Mouse (Mus musculus): ENCODE results near the gene Pitpnm2.

DNA sequence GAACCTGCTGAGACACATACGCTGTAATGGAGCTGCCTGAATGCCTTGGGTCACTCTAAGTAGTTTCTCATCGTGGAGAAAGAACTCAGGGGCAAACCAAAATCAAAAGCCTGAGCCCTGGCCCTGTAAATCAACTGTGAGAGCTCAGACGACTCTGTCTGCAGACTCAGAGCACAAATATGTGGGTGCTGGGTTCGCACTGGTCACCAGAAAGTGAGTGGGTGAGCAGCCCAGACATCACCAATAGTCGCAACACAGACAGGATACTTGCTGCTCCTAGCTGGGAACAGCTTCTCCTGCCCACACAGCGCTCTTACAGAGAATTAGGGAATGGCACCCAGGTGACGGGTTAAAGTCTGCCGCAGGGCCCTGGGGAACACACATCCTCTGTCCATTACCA, 4.0 kb upstream of the Pitpnm2 start:
- TF ChIP-seq CTCF (IDR thresholded peaks at IDR 0.05; ENCODE audit: extremely low read depth, insufficient read depth, low read length) (no peak), POLR2A (IDR thresholded peaks at IDR 0.05; ENCODE audit: extremely low read depth, insufficient read depth, low read length) (no peak)

Measured in cortical plate, adult 2 months (tissue).